Mouse (Mus musculus) ES-Bruce4 (cell line): Measurements from ENCODE around the gene Ryr1.

Source experiments
- CTCF ChIP-seq: IDR thresholded peaks from one replicate; pipeline ENCODE4 v1.8.1; 2011; ENCODE audit warnings: low read depth, low read length
- EP300 ChIP-seq: IDR thresholded peaks from 2 replicates; pipeline ENCODE4 v1.6.1; 2011; ENCODE audit warnings: low read depth, low read length; ENCODE audit not compliant: insufficient read depth

- TF ChIP-seq CTCF (no peak), EP300 (peak; percentile 42; the same call in 1 of the 2 replicates)
Observed at GRCm38 (mm10) chr7:29000651-29001605, 124.1 kb downstream of the Ryr1 start.
